Mouse (Mus musculus) liver, embryonic 18 days (tissue): ENCODE data around the gene Bcl11b. TPM values are rescaled to one million over a fixed set of nuclear protein-coding genes. Genes with fewer than 3 reads are reported as not detected.

Source experiments
- polyA plus RNA-seq: library from polyadenylated mRNA; depleted of rRNA; stranded (reverse); fragments of >200 nt; gene quantifications from 2 replicates; pipeline ENCODE4 v1.2.3, GENCODE M21; 2012; rRNA removed

The Bcl11b gene
- polyA plus RNA-seq = 0.02 TPM in 2 replicates

DNA sequence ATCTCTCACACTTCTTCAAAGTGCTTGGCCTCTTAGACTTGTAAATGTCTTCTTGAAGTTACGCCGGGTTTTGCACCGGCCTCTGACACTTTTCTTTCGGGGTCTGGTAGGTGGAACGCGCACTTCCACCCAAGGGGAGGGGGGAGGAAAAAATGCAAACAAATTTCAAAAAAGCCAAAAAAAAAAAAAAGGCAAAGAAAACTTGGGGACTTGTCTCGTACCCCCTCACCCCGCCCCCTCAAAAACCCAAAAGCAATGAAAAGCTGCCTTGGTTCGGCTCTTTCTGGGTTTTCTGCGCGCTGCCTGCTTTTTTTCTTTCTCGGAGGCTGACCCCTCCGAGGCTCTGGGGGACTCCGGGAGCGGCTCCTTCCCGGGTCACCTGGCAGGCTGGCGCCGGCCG, at the start of gene Bcl11b:
Gene Bcl11b, minus strand, starts transcription at position 120 of the 400 bp plus-strand sequence.

Other genes with a start within 250 kb of the Bcl11b start
- gene Setd3, start 175.7 kb upstream of the Bcl11b start, polyA plus RNA-seq = 27.1 and 28.0 TPM in 2 replicates
- 6.5 and 7.3 TPM in 2 replicates for gene Ccnk, start 176.0 kb upstream of the Bcl11b start, polyA plus RNA-seq